Mouse (Mus musculus): ENCODE measurements at regions not wholly inside any gene's neighbourhood (a gene's known extent, or its start where the extent isn't known, plus 50 kb on each side); places are given as distances from the start of the nearest gene placed in this dataset.

- Histone ChIP-seq H3K9me3 (replicated peaks; ENCODE audit: insufficient read depth, low read length) (no peaks in the 10 kb centered on the region), H3K4me1 (ENCODE audit: control insufficient read depth in 1 of 2, insufficient read depth in 2 of 2, low read length in 2 of 2) (no peaks in the 10 kb centered on the region), H3K79me2 (ENCODE audit: control insufficient read depth, insufficient read depth, low read length, poor library complexity) (no peaks in the 10 kb centered on the region), H3K27me3 (ENCODE audit: control insufficient read depth in 1 of 2, insufficient read depth in 2 of 2, low read length in 2 of 2) (no peaks in the 10 kb centered on the region), H3K36me3 (ENCODE audit: control insufficient read depth in 1 of 2, insufficient read depth in 2 of 2, low read length in 2 of 2) (no peaks in the 10 kb centered on the region), H3K4me3 (ENCODE audit: control insufficient read depth in 1 of 2, insufficient read depth in 1 of 2, low read depth in 2 of 2, low read length in 2 of 2) (no peak overlapping the region), H3K9ac (ENCODE audit: control insufficient read depth, low read depth, low read length, poor library complexity, severe bottlenecking) (no peak overlapping the region), H3K27ac (ENCODE audit: control insufficient read depth, low read depth, low read length) (no peak overlapping the region)
- TF ChIP-seq ELF1 (IDR thresholded peaks at IDR 0.05; ENCODE audit: low read depth, low read length) (no peak), RAD21 (IDR thresholded peaks at IDR 0.05; ENCODE audit: low read depth, low read length) (no peak), NRF1 (IDR thresholded peaks at IDR 0.05; ENCODE audit: insufficient read depth, low read depth, low read length, poor library complexity, severe bottlenecking) (no peak), CTCF (IDR thresholded peaks at IDR 0.05 in 2 of 3, conservative IDR thresholded peaks at IDR 0.05 in 1 of 3; ENCODE audit: control insufficient read depth in 1 of 3, insufficient read depth in 1 of 3, low read depth in 2 of 3, low read length in 3 of 3, poor library complexity in 1 of 3, severe bottlenecking in 1 of 3) (no peak), MYB (IDR thresholded peaks at IDR 0.05; ENCODE audit: low read depth, low read length) (no peak), SIN3A (IDR thresholded peaks at IDR 0.05; ENCODE audit: low read length) (no peak), JUND (IDR thresholded peaks at IDR 0.05; ENCODE audit: low read depth, low read length) (no peak), NELFE (IDR thresholded peaks at IDR 0.05; ENCODE audit: low read depth, low read length) (no peak), ZKSCAN1 (IDR thresholded peaks at IDR 0.05; ENCODE audit: low read depth, low read length) (no peak), CHD2 (IDR thresholded peaks at IDR 0.05; ENCODE audit: low read length) (no peak), ZC3H11A (IDR thresholded peaks at IDR 0.05; ENCODE audit: low read depth, low read length) (no peak), MYC (IDR thresholded peaks at IDR 0.05; ENCODE audit: low read depth, low read length) (no peak)
- peak; percentile 11 for DNase-seq (ENCODE audit: low read depth, low spot score)
These were observed 742.2 kb upstream of the Zeb2 start for GRCm38 (mm10) chr2:45859445-45859844.

- DNase-seq (ENCODE audit: low read depth, low spot score), result no peak
- H3K9me3 ChIP-seq (replicated peaks; ENCODE audit: insufficient read depth, low read length), result no peaks in the 10 kb centered on the region
- TF ChIP-seq TBP (IDR thresholded peaks at IDR 0.05; ENCODE audit: low read depth, low read length) (no peak), MYB (IDR thresholded peaks at IDR 0.05; ENCODE audit: low read depth, low read length) (no peak), ZNF384 (IDR thresholded peaks at IDR 0.05; ENCODE audit: low read depth, low read length) (no peak), MAFK (IDR thresholded peaks at IDR 0.05; ENCODE audit: borderline replicate concordance, low read depth, low read length) (no peak), UBTF (IDR thresholded peaks at IDR 0.05; ENCODE audit: borderline replicate concordance, insufficient read depth, low read depth, low read length) (no peak), POLR2AphosphoS5 (IDR thresholded peaks at IDR 0.05; ENCODE audit: borderline replicate concordance, low read depth, low read length) (no peak), JUND (IDR thresholded peaks at IDR 0.05; ENCODE audit: low read depth, low read length) (no peak), TAL1 (IDR thresholded peaks at IDR 0.05; ENCODE audit: low read length) (no peak), ZKSCAN1 (IDR thresholded peaks at IDR 0.05; ENCODE audit: low read depth, low read length) (no peak), MAZ (IDR thresholded peaks at IDR 0.05; ENCODE audit: low read depth, low read length) (no peak), MYC (IDR thresholded peaks at IDR 0.05; ENCODE audit: low read depth, low read length) (no peak), ZMIZ1 (IDR thresholded peaks at IDR 0.05; ENCODE audit: low read depth, low read length) (no peak), MXI1 (IDR thresholded peaks at IDR 0.05; ENCODE audit: low read depth, low read length) (no peak), ETS1 (IDR thresholded peaks at IDR 0.05; ENCODE audit: low read depth, low read length) (no peak)
These were observed 732.9 kb upstream of the Zeb2 start for GRCm38 (mm10) chr2:45850018-45850605.

More at GRCm38 (mm10) chr2:45850018-45850605, 732.9 kb upstream of the Zeb2 start:
- no peaks in the 10 kb centered on the region for H3K27me3 ChIP-seq (ENCODE audit: control insufficient read depth in 1 of 2, insufficient read depth in 2 of 2, low read length in 2 of 2)
- no peaks in the 10 kb centered on the region for H3K4me1 ChIP-seq (ENCODE audit: control insufficient read depth in 1 of 2, insufficient read depth in 2 of 2, low read length in 2 of 2)
- H3K9ac ChIP-seq (ENCODE audit: control insufficient read depth, low read depth, low read length, poor library complexity, severe bottlenecking), result no peak overlapping the region
- H3K27ac ChIP-seq (ENCODE audit: control insufficient read depth, low read depth, low read length), result no peak overlapping the region
- H3K36me3 ChIP-seq (ENCODE audit: control insufficient read depth in 1 of 2, insufficient read depth in 2 of 2, low read length in 2 of 2), result no peaks in the 10 kb centered on the region
- H3K79me2 ChIP-seq (ENCODE audit: control insufficient read depth, insufficient read depth, low read length, poor library complexity), result no peaks in the 10 kb centered on the region
- H3K4me3 ChIP-seq (ENCODE audit: control insufficient read depth in 1 of 2, insufficient read depth in 1 of 2, low read depth in 2 of 2, low read length in 2 of 2), result no peak overlapping the region
